Mouse (Mus musculus) thymus, adult 18-20 months (tissue): ENCODE results near the gene H3f3a.

Experiments used
- DNase-seq, 2 experiments: peaks; one replicate each; pipeline ENCODE4 v3.0.0; 2022; ENCODE audit warnings: mixed read lengths in 2 of 2

H3f3a gene

DNA sequence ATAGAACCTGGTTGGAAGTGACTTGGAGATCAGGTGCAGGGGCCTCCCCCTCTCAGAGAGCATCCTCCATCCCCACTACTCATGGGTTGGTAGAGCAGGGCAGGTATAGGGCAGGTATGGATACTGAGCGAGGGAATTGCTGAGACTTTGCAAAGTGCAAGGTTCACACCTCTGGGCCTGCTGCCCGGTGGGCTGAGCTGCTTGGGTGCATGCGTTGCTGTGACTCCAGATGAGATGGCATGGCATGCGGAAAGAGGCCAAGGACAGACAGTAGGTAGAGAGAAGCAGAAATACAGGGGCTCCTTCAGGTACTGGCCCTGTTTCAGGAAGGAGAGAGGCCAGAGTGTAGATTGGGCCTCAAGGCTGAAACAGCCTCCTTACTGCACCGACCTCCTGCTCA, 32.5 kb downstream of the H3f3a start:
- DNase-seq: no peak

DNA sequence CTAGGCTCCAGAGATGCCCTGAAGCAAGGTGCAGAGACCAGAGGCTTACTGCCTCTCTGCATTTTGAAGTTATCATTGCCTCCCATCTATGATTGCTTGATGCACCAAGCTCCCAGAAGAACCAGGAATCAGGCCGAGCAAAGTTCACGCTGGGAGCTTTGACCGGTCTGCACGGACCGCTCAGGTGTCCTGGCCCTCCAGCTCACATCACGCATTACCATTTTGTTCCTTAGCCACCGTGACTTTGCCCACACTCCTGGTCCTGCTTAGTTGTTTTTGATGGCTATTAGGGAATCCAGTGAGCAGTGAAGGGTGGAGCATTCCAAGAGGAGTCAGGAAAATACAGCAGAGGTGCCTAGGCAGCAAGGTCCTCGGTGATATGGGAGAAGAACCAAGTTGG, 33.5 kb downstream of the H3f3a start:
- DNase-seq: no peak

DNA sequence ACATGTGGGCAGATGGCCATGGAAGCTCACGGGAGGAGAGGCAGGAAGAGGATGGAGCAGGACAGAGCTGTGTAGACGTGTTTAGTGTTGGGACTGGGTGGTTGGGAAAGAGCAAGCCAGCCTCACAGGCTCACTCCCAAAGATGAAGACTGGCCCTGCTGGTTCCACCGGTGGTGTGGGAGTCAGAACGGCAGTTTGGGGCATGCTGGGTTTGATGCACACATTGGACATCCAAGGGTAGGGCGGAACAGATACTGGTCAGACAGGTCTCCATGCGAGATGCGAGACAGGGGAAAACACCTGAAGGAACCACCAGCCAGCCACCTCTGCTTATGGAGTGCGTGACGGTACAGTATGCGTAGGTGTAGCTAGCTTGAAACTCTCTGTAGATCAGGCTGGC, 34.8 kb downstream of the H3f3a start:
- DNase-seq: no peak

DNA sequence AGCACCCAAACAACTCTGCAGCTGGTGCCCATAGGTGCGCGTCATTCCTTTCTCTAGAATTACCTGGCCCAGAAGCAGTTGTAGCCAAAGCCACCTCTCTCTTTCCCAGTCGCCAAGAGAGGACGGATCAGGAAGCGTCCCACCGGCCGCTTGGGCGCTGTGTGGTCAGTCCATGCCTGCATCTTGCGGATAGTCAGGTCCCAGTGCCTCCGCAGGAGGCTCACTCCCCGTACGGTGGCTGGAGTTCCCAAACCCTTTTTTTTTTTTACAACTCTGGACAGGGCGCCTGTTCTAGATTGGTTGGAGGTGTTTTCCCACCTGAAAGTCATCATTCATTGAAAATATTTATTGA, 35.4 kb downstream of the H3f3a start:
- no peak for DNase-seq

DNA sequence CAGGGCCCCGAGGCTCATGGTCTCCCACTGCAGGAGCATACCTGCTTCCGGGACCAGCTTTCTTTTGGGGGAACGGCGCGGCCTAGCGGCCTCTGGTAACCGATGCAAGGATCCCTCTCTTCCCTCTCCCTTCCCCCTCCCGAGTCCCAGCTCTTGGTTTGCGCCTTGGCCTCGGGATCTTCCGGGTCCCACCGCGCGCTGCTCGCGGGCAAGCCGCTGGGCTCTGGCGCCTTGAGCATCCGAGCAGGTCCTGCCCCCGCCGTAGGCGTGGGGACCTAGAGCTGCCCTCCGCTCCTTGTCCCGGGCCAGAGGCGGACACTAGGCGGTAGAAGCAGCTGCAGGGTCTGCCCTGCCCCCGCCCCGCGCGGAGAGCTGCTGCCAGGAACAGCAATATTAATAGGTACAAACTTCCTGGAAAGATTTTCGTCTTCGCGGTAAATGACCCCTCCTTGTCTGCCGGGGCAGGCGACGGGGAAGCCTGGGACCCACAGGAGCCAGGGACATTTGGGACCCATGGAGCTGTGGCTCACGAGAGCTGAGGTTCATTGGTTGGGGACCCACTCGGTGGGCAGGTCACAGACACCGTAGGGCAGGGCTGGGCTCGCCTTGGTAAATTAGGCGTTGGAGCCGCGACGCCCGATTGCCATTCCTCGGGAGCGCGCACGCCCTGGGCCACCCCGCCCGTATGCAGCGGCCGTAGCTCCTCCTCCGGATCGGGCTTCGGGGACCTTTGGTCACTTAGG, 35.9 kb downstream of the H3f3a start:
- peak; percentile 76 to 81 for DNase-seq

DNA sequence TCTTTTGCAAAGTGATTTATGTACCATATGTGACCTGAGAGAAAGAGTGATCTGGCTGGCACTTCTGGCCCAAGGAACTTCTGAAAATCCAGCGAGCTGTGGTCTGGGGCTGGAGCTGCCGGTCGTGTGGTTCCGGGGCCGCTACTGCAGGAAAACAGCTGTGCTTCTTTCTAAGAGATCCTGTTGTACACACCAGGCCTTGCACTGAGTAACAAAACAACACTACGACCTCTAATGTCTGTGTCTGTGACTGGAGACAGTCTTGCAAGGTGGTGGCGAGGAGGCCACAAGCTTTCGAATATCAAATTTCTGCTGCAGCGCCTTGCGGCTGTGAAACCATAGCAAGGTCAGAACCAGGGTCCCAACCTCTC, 36.5 kb downstream of the H3f3a start:
- no peak for DNase-seq

DNA sequence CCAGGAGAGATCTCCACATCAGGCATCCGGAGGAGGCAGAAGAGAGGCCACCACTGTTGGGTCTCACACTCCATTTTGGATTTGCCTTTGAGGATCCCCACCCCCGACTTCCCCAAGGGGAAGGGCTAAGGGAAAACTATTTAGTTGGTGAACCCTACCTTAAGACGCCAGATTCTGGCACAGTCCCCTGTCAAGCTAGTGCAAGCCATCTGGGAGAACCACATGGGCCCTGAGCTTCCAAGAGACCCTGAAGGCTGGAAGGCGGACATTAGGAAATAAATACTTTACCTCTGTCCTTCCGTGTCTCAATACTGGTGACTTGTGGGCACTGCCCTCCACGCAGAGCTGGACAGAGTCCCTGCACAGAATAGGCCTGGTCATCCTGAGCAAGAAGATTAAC, 37.2 kb downstream of the H3f3a start:
- DNase-seq: no peak

DNA sequence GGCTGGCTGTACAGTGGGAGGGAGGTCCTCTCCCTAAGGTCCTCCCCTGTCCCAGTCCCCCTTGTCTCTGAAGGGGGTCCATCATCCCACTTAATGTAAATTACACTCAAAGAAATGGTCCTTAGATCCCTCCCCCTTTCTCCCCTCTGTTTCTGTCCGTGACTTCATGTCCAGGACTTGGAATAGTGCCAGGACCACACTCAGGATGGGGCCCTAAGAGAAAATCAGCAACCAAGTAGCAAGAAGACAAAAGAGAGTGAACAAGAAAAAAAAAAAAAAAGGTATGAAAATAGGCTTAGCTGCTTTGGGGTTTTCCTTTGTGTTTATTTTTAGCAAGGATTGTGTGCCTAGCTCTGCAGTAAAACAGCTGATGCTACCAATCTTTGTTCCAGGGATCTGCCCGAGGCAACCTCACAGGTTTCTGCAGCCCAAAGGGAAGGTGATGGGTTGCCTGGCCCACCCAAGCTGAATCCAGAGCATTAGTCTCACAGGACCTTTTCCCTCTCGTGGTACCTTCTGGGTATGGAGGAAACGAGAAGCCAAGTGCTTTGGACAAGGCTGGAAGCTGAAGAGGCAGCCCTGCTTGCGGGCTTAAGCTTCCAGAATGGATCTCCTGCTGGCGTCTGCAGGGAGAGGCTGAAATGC, 37.8 kb downstream of the H3f3a start:
- DNase-seq: no peak

DNA sequence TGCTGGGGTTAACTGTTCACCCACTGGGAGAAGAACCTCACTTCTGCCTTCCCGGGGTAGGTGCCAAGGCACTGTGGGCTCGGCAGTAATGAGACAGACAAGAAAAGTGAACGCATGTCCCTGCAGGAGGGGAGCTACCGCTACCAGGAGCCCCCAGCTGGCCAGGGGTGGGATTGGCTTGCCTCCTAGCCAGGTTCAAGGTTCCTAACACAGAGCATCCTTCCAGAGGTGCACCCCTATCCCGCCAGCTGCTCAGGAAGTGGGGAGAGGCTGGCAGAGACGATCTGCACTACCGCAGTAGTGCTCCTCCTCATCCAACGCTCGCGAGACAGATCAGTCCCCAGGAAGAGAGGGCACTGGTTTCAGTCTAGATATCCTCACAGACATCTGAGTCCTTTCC, 38.4 kb downstream of the H3f3a start:
- DNase-seq: no peak

DNA sequence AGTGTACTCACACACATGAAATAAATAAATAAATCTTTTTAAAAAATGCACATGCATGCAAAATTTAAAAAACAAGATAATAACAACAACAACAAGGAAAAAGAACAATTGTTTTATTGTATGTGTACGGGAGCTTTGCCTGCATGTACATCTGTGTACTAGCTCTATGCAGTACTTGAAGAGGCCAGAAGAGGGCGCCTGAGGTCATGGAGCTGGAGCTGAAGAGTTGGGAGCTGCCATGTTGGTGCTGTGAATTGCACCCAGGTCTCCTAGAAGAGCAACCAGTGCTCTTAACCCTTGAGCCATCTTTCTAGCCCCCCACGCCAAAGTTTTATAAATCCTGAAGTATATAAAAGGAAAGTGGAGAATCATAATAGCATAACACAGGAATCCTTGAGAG, 39.1 kb downstream of the H3f3a start:
- no peak for DNase-seq

DNA sequence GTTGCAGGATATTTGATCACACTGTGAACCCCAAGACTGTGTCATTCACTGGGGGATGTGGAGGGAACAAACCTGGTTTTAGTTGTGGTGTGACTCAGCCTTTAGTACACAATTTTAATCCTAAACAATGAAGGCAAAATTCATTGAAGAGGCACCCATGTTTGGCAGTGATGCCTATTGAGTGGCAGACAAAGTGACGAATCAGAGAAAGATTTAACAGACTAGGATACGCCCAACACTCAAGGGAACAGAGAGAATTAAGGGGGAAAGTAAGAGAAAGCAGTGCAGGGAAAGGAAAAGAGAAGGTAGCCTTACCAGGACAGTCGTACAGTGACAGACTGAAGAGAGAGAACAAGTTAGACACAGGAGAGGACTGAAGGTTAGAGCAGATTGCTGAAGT, 41.5 kb downstream of the H3f3a start:
- DNase-seq: no peak

DNA sequence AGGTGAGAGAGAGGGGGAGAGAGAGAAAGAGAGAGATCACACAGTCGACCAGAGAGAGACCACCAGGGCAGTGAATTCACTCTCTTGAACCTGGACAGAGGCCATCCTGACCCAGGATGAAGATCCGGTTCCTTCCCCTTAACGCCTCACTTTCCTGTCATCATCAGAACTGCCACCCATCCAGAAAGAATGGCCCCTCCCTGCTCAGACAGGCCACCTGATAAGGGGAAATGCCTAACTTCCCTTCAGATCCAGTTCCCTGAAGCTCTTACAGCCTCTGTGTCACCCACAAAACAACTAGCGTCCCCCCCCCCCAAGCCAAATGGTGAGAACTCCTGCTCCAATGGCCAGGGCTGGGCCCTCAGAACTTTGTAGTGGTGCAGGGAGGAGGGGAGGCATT, 42.0 kb downstream of the H3f3a start:
- DNase-seq: no peak

DNA sequence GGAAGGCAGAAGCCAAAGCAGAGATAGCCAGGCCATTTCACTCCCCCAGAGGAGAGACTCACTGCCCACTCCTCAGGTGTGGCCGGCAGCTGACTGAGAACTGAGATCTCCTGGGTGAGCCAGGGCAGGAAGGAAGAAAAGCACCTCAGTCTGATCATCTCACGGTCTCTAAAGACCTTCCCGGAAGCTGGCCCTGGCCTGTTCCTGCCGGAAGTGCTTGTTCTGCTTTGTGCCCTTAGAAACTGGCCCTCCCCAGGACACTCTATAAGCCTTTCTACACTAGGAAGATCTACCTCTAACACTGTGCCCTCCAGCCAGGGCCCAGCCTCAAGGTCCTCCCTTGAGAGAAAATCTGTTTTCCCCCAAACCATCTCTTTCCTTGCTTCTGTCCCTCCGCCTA, 42.4 kb downstream of the H3f3a start:
- DNase-seq: no peak

DNA sequence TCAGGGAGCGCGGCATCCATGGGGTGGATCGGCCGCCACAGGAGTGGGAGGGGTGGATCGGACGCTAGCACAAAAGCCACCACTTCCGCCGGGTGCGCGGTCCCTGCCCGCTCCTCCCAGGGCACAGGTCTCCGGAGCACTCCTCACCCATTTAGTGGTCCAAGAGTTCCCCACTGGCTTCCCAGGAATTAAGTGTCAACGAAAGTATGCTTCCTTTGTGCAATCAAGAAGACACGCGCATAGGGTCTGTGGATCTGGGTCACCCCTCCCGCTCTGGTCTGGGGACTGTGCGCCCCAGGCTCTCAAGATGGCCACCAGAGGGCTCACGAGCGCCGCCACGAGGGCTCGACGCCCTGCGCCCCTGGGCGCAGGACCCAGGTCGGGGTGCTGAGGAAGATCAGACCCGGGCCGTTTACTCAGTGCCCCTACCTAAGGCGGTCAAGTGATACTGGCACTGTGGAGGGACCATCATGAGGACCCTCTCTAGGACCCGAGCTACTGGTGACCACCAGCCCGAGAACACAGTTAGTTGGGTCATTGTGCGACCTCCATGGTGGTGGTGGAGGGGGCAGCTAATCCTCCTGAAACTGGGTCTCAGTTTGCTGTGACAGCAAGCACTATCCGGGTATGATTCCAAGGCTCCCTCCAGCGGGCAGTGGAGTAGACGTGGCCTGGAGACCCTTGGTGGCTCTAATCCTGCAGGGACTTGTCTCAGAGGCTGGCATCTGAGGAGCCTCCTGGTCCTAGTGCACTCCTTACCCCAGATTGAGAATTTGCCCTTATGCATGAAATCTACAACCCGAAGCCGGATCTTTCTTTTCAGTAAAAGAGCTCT, 45.2 kb downstream of the H3f3a start:
- peak; percentile 54 to 66 for DNase-seq

DNA sequence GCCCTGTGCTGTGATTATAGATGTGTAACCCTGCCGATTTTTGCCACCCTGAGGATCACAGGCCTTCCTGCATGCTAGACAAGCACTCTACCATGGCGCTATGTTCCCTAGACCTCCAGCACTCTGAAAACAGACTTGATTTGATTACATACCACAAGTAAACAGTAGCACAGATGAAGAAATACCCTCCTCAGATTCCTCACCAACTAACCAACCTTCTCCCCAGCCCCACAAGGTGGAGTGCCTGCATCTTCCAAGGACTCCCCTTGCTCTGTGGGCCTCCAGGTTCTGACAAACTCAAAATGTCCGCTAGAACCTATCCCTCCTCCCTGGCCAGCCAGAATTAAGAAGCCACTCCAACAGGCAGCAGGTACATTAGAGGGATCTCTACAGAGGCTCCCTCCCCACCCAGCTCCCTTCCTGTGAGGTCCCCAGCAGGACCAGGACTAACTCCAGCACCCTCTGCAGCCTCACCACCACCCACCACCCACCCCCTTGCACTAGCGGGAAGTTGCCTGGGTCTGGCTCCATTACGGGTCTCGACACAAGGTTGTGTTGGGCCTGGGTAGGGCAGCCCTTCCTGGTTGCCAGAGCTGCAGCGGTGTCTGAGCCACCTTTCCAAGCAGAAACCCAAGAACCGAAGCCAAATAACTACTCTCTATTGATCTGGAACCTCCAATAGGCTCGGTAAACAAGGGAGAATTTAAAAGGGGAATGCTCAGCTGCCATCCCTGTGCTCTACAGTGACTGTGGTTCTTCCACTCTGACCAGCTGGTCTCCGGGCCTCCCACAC, 46.0 kb downstream of the H3f3a start:
- DNase-seq: peak in 1 of 2 experiments; percentile 30

DNA sequence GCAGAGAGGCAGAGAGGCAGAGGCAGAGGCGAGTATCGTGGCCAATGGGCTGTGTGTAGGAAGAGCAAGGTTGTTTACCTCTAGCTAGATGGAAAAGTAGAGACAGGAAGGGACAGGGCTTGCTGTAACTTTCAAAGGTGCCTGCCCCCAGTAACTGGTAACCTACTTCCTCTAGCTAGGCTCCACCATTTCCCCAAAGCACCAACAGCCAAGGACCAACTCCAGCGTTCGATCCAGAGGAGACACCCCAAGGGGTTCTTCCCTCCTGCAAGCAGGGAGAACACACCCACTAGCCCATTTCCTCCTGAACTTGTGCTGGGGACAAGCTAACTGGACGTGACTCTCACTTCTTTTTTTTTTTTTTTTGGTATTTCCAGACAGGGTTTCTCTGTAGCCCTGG, 47.2 kb downstream of the H3f3a start:
- DNase-seq: peak in 1 of 2 experiments; percentile 37

DNA sequence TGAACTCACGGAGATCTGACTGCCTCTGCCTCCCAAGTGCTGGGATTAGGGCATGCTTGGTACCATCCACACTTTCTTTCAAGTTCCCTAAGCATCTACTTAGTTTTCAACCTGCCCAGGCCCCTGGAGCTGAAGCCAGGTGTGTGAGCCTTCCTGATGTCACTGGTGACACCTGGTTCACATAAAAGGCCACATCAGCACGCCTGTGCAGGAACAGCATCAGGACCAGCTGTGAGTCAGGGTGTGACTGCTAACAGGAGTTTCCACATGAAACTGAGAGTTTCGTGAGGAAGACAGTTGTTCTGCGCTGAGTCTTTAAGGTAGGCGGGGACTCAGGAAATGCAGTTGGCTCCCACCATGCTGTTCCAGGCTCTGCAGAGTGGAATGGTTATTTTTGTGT, 48.4 kb downstream of the H3f3a start:
- no peak for DNase-seq

DNA sequence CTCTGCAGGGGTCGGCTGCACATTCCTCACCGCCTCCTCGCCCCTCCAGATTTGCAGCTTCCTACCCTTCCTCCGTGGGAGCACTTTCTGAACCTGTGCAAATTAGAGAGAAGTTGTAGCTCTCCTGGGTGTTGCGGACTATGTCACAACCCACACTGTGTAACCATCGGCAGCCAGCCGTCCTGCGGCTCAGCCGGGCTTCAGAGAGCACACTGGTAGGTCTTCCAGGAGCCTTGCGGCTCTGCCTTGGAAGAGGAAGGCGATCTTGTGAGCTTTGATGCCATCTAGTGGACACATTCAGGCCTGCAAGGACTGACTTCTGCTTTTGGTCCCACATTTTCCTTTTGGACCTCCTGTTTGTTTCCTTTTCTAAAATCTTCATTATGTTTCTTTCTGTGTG, 49.9 kb downstream of the H3f3a start:
- DNase-seq: peak; percentile 61 to 70

DNA sequence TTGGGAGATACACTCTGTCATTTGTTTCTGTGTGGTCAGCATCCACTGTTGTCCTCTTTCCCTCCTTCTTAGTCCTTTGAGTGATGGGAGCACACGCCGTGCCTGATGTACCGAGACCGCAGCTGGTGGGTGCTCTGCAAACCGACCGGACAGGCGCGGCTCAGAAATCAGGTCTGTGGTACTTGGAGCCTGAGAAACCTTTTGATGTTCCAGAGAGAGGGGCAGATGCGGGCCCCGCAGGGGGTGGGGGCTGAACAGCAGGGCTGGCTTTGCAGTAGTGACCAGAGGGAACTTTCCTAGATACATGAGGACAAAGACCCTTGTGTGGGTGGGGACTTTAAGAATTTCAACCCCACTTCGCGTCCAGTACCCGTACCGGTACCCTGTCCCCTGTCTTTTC, 50.4 kb downstream of the H3f3a start:
- no peak for DNase-seq

DNA sequence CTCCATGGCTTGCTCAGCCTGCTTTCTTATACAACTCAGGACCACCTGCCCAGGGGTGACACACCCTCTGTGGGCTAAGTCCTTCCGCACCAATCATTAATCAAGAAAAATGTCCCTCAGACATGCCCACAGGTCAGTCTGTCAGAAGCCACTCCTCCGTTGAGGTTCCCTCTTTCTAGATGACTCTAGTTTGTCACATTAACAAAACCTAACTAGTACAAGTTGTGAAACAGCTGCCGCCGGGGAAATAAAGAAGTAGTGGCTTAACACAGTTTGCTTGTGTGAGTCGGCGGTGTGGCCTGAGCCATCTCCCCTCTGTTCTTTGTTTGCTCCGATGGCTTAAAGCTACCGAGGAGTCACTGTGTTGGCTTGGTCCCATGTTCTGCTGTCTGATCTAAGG, 51.1 kb downstream of the H3f3a start:
- DNase-seq: no peak

DNA sequence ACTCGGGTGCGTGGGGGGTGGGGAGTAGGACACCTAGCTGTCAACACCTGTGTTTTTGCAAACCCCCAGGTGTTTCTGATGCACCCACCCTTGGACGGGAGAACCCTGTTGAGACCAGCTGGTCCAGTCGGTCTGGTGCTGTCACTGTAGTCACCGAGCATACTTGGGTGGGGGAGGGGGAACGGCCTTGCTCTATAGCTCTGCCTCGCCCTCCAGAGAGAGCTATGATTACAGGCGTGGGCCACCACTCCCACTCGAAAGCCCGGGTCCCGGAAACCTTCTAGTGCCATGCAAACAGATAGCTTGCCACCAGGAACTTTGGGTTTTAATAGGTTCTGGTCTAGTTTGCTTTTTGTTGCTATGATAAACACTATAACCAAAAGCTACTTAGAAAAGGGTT, 51.6 kb downstream of the H3f3a start:
- DNase-seq: no peak

DNA sequence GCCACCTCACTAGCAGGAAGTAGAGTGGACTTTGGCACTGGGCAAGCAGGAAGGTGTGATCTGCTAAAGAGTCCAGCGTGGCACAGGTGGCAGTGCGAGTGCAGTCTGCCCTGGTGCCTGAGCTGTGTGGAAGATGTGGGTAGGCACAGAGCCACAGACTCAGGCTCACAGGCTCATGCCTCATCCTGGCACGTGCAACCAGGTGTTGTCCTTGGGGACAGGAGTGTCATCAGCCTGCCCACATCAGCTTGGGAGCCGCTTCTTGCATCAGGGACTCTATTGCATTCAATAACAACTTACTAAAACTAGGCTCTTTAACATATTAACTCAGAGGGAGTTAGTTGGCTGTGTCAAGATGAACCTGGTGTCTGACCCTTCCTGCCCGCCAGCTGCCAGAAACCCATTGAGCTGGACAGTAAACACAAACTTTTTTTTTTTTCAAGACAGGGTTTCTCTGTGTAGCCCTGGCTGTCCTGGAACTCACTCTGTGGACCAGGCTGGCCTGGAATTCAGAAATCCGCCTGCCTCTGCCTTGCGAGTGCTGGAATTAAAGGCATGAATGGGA, 55.7 kb downstream of the H3f3a start:
- no peak for DNase-seq
